Mouse (Mus musculus) hindbrain, embryonic 14.5 days (tissue): Measurements from ENCODE around the gene Drd1. TPM values are rescaled to one million over a fixed set of nuclear protein-coding genes. Genes with fewer than 3 reads are reported as not detected.

Experiments used
- ATAC-seq: fragments of 200-750 bp; cut with Nextera tagmentation; 2 replicates; pipeline ENCODE4 v1.8.0; 2017; ENCODE audit warnings: moderate number of reproducible peaks, mild to moderate bottlenecking, moderate TSS enrichment, moderate library complexity; ENCODE audit not compliant: low FRiP score
- DNase-seq: peaks from one replicate; pipeline ENCODE4 v3.0.0-alpha.2; 2015; ENCODE audit warnings: low spot score
- H3K27ac ChIP-seq: fragments of 300-500 bp; sonication (generic); 2 replicates; pipeline ENCODE4 v1.5.1; 2014; ENCODE audit warnings: mild to moderate bottlenecking, moderate library complexity
- H3K27me3 ChIP-seq: fragments of 300-500 bp; sonication (generic); 2 replicates; pipeline ENCODE4 v1.6.1; 2014; ENCODE audit warnings: mild to moderate bottlenecking, low read length, mixed read lengths; ENCODE audit not compliant: control insufficient read depth, insufficient read depth
- H3K36me3 ChIP-seq: fragments of 300-500 bp; sonication (generic); replicated peaks from 2 replicates; pipeline ENCODE4 v1.6.1; 2014; ENCODE audit not compliant: control insufficient read depth, insufficient read depth
- H3K4me1 ChIP-seq: fragments of 300-500 bp; sonication (generic); replicated peaks from 2 replicates; pipeline ENCODE4 v1.6.1; 2014; ENCODE audit warnings: antibody characterized with exemption, low read length, mixed read lengths; ENCODE audit not compliant: control insufficient read depth, insufficient read depth
- H3K4me2 ChIP-seq: fragments of 300-500 bp; sonication (generic); replicated peaks from 2 replicates; pipeline ENCODE4 v1.6.1; 2014; ENCODE audit warnings: mild to moderate bottlenecking, moderate library complexity
- H3K4me3 ChIP-seq: fragments of 300-500 bp; sonication (generic); replicated peaks from 2 replicates; pipeline ENCODE4 v1.5.1; 2014; ENCODE audit warnings: mild to moderate bottlenecking, low read length
- H3K9ac ChIP-seq: fragments of 300-500 bp; sonication (generic); 2 replicates; pipeline ENCODE4 v1.6.1; 2014
- H3K9me3 ChIP-seq: fragments of 300-500 bp; sonication (generic); 2 replicates; pipeline ENCODE4 v1.6.1; 2016; ENCODE audit warnings: low read length; ENCODE audit not compliant: control insufficient read depth
- WGBS: fragments of 180-500 bp; shearing (Covaris S2); extraction: QIAGEN DNeasy Blood & Tissue Kit; methylation state at CpG from one replicate; pipeline ENCODE4 v1.1.7; 2014; 5-methylcytosine and 5-hydroxymethylcytosine counted together
- polyA plus RNA-seq: library from polyadenylated mRNA; unstranded; fragments of >200 nt; fragmentation: Nextera tagmentation; extraction: Ambion mirVana; gene quantifications from 2 replicates; pipeline ENCODE4 v1.2.1, GENCODE M21; 2014

The Drd1 gene
- polyA plus RNA-seq, 1 experiment from 2014 or later = 1.3 TPM

DNA sequence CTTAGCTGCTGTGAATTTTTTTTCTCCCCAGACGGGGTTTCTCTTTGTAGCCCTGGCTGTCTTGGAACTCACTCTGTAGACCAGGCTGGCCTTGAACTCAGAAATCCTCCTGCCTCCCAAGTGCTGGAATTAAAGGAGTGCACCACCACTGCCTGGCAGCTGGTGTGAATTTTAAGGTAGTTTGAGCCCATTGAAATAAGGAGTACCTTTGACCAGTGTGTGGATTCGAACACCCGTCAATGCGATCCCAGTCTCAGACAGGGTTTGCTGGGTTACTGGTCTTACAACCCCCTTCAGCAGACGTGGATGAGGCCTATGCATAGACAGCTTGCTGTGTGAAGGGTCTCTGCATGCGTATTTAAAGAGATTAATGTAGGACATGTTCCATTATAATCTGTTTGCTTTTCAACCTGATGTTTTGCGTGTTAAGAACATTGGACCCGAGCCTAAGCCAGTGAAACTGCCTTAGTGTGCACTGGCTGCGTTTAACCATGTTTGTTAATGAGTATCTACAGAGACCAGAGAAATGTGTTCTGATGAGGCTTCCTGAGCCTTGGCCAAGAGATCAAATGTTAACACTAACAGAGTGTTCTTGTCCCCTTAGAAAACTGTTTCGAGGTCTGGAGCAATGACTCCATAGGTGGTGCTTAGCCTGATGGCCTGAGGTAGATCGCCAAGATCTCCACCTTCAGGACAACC is 21.4 kb upstream of the Drd1 start:
- no peak overlapping the region for H3K27ac ChIP-seq
- ATAC-seq = no peak

DNA sequence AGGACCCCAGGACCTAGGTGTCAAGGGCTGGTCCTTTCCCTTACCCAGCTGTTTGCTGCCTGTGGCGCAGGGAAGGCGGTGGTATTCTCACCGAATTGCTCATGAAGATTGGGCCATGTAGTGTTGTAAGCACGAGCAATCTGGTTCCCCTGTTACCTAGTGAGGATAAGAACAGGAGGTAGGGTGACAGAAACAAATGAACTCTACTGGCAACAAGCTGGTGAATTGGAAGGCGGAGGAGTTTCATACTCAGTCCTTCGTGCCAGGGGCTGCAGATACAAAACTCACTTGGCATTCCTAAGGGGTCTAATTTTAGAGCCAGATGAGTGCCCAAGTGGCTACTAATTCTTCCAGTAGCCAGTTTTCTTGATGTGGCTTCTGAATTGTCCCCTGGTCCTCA is 20.5 kb upstream of the Drd1 start:
- no peak overlapping the region for H3K27ac ChIP-seq
- no peaks in the 10 kb centered on the region for H3K9me3 ChIP-seq
- WGBS = 92% methylated on average over 6 of the region's 6 CpGs
- no peak overlapping the region for H3K4me3 ChIP-seq
- H3K4me1 ChIP-seq = peaks cover 16% of the 10 kb centered on the region
- DNase-seq (no peak), ATAC-seq (no peak)
- H3K36me3 ChIP-seq = no peaks in the 10 kb centered on the region
- no peak overlapping the region for H3K9ac ChIP-seq
- no peak overlapping the region for H3K4me2 ChIP-seq
- H3K27me3 ChIP-seq = no peaks in the 10 kb centered on the region

More for the DNA sequence above, 21.4 kb upstream of the Drd1 start:
- Histone ChIP-seq H3K36me3 (no peaks in the 10 kb centered on the region), H3K27me3 (no peaks in the 10 kb centered on the region), H3K9me3 (no peaks in the 10 kb centered on the region), H3K4me3 (no peak overlapping the region), H3K4me2 (no peak overlapping the region), H3K9ac (no peak overlapping the region), H3K4me1 (peaks cover 16% of the 10 kb centered on the region)
- no peak for DNase-seq
- WGBS = 90% methylated on average over 11 of the region's 11 CpGs

DNA sequence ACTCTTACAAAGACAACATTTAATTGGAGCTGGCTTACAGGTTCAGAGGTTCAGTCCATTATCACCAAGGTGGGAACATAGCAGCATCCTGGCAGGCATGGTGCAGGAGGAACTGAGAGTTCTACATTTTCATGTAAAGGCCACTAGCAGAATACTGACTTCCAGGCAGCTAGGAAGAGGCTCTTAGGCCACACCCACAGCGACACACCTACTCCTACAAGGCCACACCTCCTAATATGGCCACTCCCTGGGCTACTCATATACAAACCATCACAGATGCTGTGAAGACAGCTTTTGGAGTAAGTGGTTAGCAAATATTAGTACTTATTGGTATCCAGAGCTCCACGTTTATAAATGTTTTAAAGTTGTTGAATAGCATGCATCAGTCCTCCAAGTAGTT is 19.9 kb upstream of the Drd1 start:
- H3K4me1 ChIP-seq = peaks cover 16% of the 10 kb centered on the region
- H3K36me3 ChIP-seq = no peaks in the 10 kb centered on the region
- 89% methylated on average over 2 of the region's 2 CpGs for WGBS
- H3K9ac ChIP-seq = no peak overlapping the region
- ATAC-seq (no peak), DNase-seq (no peak)
- no peaks in the 10 kb centered on the region for H3K9me3 ChIP-seq
- no peak overlapping the region for H3K27ac ChIP-seq
- no peak overlapping the region for H3K4me2 ChIP-seq
- H3K4me3 ChIP-seq = no peak overlapping the region
- H3K27me3 ChIP-seq = no peaks in the 10 kb centered on the region

DNA sequence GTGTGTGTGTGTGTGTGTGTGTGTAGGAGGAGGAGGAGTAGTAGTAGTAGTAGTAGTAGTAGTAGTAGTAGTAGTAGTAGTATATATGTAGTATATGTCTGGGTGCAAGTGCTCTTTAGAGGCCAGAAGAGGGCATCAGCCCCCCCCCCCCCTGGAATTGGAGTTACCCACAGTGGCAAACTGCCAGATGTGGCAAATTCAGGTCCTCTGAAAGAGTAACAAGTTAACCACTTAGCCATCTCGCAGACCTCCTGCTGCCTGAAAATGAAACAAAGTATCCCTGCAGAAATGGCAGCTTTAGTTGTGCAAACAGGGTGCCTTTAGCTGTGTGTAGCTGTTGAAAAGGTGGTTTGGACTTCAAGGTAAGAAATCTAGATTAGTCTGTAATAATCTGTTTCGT is 18.0 kb upstream of the Drd1 start:
- H3K4me2 ChIP-seq = 0 out of 2 replicates have a peak overlapping the region, but pooled peaks have one; percentile 60
- no peak overlapping the region for H3K9ac ChIP-seq
- WGBS = 77% methylated on average over 2 of the region's 2 CpGs
- peaks cover 16% of the 10 kb centered on the region for H3K4me1 ChIP-seq
- H3K27me3 ChIP-seq = no peaks in the 10 kb centered on the region
- H3K36me3 ChIP-seq = no peaks in the 10 kb centered on the region
- H3K27ac ChIP-seq = no peak overlapping the region
- DNase-seq (no peak), ATAC-seq (no peak)
- H3K9me3 ChIP-seq = no peaks in the 10 kb centered on the region
- no peak overlapping the region for H3K4me3 ChIP-seq

DNA sequence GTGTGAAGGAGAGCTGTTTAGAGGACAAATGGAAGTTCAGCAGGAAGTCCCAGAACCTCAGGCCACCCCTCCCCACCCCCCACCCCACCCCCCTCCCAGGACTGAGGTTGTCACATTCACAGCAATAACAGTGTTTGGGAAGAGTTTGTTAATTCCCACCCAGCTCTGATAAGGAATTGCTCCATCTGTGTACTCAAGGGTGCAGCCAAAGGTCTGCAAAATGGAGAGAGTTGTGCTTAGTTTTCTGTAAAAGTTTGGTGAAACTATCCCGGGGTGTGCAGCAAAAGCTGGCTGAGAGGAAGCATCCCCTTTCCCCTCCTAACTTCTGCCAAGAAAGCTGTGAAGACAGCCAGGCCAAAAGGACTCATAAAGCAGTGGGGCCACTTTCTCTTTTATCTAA is 17.6 kb upstream of the Drd1 start:
- H3K9ac ChIP-seq = no peak overlapping the region
- H3K9me3 ChIP-seq = no peaks in the 10 kb centered on the region
- H3K27me3 ChIP-seq = no peaks in the 10 kb centered on the region
- no peak for DNase-seq
- H3K4me3 ChIP-seq = peak overlapping the region; percentile 69
- 43% methylated on average over 1 of the region's 1 CpGs for WGBS
- H3K27ac ChIP-seq = no peak overlapping the region
- peak overlapping the region; percentile 60 for H3K4me2 ChIP-seq
- no peaks in the 10 kb centered on the region for H3K36me3 ChIP-seq
- ATAC-seq = no peak
- H3K4me1 ChIP-seq = peaks cover 16% of the 10 kb centered on the region

DNA sequence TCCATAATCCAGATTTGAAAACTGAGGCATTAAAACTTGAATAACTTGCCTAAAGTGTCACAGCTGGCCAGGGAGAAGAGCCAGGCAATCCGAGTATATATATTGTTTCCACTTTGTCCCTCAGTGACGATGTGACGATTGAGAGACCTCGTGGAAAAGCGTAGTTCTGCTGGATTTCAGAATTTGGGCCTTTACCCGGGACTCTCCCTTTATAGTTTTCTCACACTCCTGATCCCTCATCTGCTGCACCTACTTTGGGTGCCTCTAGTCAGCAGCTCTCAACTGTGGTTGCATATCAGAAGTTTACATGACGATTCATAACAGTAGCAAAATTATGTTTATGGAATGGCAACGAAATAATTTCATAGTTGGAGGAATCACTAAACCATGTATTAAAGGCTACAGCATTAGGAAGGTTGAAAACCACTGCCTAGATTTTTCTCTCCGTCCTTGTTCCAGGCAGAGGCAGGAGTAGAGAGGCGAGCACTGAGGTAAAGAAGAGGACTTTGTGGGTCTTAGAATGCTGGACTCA is 17.1 kb upstream of the Drd1 start:
- no peak for ATAC-seq
- H3K27ac ChIP-seq = peak overlapping the region; percentile 87; the same call in 1 of the 2 replicates
- H3K4me1 ChIP-seq = peaks cover 16% of the 10 kb centered on the region
- no peaks in the 10 kb centered on the region for H3K9me3 ChIP-seq
- H3K4me2 ChIP-seq = peak overlapping the region; percentile 60
- DNase-seq = no peak
- H3K27me3 ChIP-seq = no peaks in the 10 kb centered on the region
- no peaks in the 10 kb centered on the region for H3K36me3 ChIP-seq
- peak overlapping the region; percentile 86 for H3K9ac ChIP-seq
- WGBS = 42% methylated on average over 10 of the region's 10 CpGs
- peak overlapping the region; percentile 69 for H3K4me3 ChIP-seq

DNA sequence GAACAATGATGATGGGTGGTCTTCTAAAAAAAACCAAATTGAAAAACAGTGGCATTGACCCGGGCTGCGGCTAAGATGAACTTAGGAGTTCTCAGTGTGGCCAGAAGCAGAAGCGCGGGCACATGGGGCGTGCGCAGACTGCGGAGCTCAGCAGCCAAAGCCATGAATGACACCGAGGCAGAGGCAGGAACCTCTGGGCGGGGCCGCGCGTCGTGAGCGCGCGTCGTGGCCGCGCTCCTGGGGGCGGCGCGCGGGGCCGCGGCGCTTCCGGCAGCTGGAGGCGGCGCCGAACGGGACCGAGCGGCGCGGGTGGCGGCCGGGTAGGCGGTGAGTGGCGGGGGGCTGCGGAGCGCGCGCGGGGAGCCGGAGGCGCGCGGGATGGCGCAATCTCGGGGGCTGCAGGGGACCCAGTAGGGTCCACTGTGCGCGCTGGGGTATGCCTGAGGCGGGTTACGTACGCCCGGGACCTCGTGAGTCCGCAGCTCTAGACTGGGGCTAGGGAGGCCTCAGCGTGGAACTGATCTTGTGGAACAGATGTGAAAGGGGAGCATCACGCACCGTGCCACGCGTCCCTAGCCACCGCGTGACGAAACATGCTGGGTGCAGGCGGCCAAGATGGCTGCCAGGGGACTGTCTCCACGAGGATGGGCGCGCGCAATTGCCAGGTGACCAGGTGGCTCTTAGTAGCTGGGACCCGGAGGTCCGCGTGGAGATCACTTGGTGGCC is 16.3 kb upstream of the Drd1 start, which contains the start of gene Sfxn1:
Gene Sfxn1 (plus strand): TSS at position 264 of the 726 bp plus-strand sequence.
- Histone ChIP-seq H3K9me3 (no peaks in the 10 kb centered on the region), H3K27ac (peak within 1 kb of the TSS; percentile 87), H3K36me3 (no peaks in the 10 kb centered on the region), H3K27me3 (no peaks in the 10 kb centered on the region), H3K4me2 (peak within 1 kb of the TSS; percentile 60), H3K4me1 (peaks cover 16% of the 10 kb centered on the region), H3K9ac (peak within 1 kb of the TSS; percentile 86), H3K4me3 (peak within 1 kb of the TSS; percentile 69)
- ATAC-seq (peak; percentile 88), DNase-seq (peak; percentile 84)
- under 1% methylated on average over 74 of the region's 74 CpGs for WGBS

DNA sequence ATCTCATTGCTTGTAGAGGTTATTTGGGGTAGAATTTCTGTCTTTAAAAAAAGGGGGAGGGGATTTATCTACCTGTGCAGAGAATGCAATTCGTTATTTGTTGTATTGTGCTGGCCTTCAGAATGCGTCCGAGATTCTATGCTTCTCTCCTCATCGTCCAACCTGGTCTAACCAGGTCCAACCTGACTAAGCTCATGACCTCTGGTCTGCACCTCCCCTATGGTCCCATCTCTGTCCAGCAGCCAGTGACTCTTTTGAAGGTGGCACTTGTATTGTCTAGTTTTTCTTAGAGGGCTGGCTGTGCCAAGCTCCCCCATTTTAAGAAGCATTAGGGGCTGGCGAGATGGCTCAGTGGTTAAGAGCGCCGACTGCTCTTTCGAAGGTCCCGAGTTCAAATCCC is 15.5 kb upstream of the Drd1 start:
- Histone ChIP-seq H3K36me3 (no peaks in the 10 kb centered on the region), H3K9me3 (no peaks in the 10 kb centered on the region), H3K9ac (no peak overlapping the region), H3K4me1 (peaks cover 16% of the 10 kb centered on the region), H3K4me2 (no peak overlapping the region), H3K27me3 (no peaks in the 10 kb centered on the region), H3K27ac (no peak overlapping the region), H3K4me3 (no peak overlapping the region)
- ATAC-seq (no peak), DNase-seq (no peak)
- WGBS = 98% methylated on average over 9 of the region's 9 CpGs

DNA sequence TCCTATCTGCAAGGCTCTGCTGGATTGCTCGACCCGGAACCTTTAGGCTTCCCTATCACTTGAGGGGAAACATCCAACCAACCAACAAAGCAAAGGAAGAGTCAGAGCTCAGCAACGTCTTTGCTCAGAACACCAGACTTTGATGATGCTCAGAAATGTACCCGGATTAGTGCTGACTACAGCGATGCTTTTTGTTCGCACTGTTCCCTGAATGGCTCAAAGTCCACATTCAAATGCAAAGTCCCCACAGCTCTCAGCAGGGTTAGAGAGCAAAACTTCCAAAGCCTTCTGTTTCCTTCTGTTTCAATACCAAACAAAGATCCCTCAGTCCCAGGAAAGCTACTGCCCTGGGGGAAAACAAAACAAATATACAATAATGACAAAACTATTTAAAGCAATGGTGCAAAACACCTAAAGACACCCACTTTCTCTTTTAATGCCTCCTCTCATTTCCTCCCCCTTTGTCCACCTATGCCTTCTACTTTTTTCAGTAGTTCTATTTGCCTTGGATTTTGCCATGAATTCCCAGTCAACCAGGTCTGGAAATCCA is 12.2 kb upstream of the Drd1 start:
- Histone ChIP-seq H3K4me1 (peaks cover 4% of the 10 kb centered on the region), H3K27me3 (no peaks in the 10 kb centered on the region), H3K9ac (no peak overlapping the region), H3K4me3 (no peak overlapping the region), H3K36me3 (no peaks in the 10 kb centered on the region), H3K9me3 (no peaks in the 10 kb centered on the region), H3K27ac (no peak overlapping the region), H3K4me2 (no peak overlapping the region)
- DNase-seq = no peak
- 12% methylated on average over 6 of the region's 6 CpGs for WGBS
- ATAC-seq = no peak
